Mouse (Mus musculus): ENCODE data around the gene Micall2. TPM values are rescaled to one million over a fixed set of nuclear protein-coding genes. Genes with fewer than 3 reads are reported as not detected.

Gene Micall2
- polyA plus RNA-seq, 1 experiment: 3.3 TPM

GRCm38 (mm10) chr5:139730712-139731486 lies 5.2 kb downstream of the Micall2 start:
- DNase-seq: peak; percentile 46
- 50% methylated on average over 8 of the region's 8 CpGs for WGBS

GRCm38 (mm10) chr5:139727261-139727660 lies 8.9 kb downstream of the Micall2 start:
- H3K36me3 ChIP-seq (ENCODE audit: control insufficient read depth, insufficient read depth, low read length): no peaks in the 10 kb centered on the region
- TF ChIP-seq CTCF (conservative IDR thresholded peaks at IDR 0.05; ENCODE audit: insufficient read depth, insufficient read length, low read depth, low read length) (no peak), POLR2A (IDR thresholded peaks at IDR 0.05; ENCODE audit: low read depth, low read length) (no peak)
- H3K27me3 ChIP-seq (replicated peaks; ENCODE audit: control insufficient read depth, insufficient read depth, low read length): no peaks in the 10 kb centered on the region
- H3K27ac ChIP-seq (ENCODE audit: insufficient read depth, low read depth, low read length): no peak overlapping the region
- H3K4me3 ChIP-seq (ENCODE audit: insufficient read depth, low read depth, low read length): no peak overlapping the region
- peaks cover 17% of the 10 kb centered on the region for H3K4me1 ChIP-seq (ENCODE audit: control insufficient read depth, insufficient read depth, low read length)
- DNase-seq: no peak
- 84% methylated on average over 11 of the region's 11 CpGs for WGBS

More at GRCm38 (mm10) chr5:139730712-139731486, 5.2 kb downstream of the Micall2 start:
- H3K4me1 ChIP-seq (ENCODE audit: control insufficient read depth, insufficient read depth, low read length): peaks cover 26% of the 10 kb centered on the region
- 0 out of 2 replicates have a peak overlapping the region, but pooled peaks have one; percentile 6 for H3K4me3 ChIP-seq (ENCODE audit: insufficient read depth, low read depth, low read length)
- no peak for TF ChIP-seq POLR2A (IDR thresholded peaks at IDR 0.05; ENCODE audit: low read depth, low read length)
- TF ChIP-seq CTCF (conservative IDR thresholded peaks at IDR 0.05; ENCODE audit: insufficient read depth, insufficient read length, low read depth, low read length): no peak
- H3K36me3 ChIP-seq (ENCODE audit: control insufficient read depth, insufficient read depth, low read length): no peaks in the 10 kb centered on the region
- peak overlapping the region; percentile 79; the same call in 1 of the 2 replicates for H3K27ac ChIP-seq (ENCODE audit: insufficient read depth, low read depth, low read length)
- no peaks in the 10 kb centered on the region for H3K27me3 ChIP-seq (replicated peaks; ENCODE audit: control insufficient read depth, insufficient read depth, low read length)

- Histone ChIP-seq H3K36me3 (ENCODE audit: control insufficient read depth, insufficient read depth, low read length) (no peaks in the 10 kb centered on the region), H3K27ac (ENCODE audit: insufficient read depth, low read depth, low read length) (no peak overlapping the region), H3K27me3 (replicated peaks; ENCODE audit: control insufficient read depth, insufficient read depth, low read length) (no peaks in the 10 kb centered on the region), H3K4me1 (ENCODE audit: control insufficient read depth, insufficient read depth, low read length) (peaks cover 15% of the 10 kb centered on the region), H3K4me3 (ENCODE audit: insufficient read depth, low read depth, low read length) (no peak overlapping the region)
- 76% methylated on average over 3 of the region's 3 CpGs for whole genome bisulfite sequencing
- no peak for DNase-seq
- no peak for TF ChIP-seq POLR2A (IDR thresholded peaks at IDR 0.05; ENCODE audit: low read depth, low read length)
- TF ChIP-seq CTCF (conservative IDR thresholded peaks at IDR 0.05; ENCODE audit: insufficient read depth, insufficient read length, low read depth, low read length): no peak
Measured at GRCm38 (mm10) chr5:139726186-139726585, 9.9 kb downstream of the Micall2 start.

- H3K4me1 ChIP-seq (ENCODE audit: control insufficient read depth, insufficient read depth, low read length): peaks cover 6% of the 10 kb centered on the region
- H3K27ac ChIP-seq (ENCODE audit: insufficient read depth, low read depth, low read length): peak overlapping the region; percentile 34; the same call in 1 of the 2 replicates
- WGBS: 34% methylated on average over 10 of the region's 10 CpGs
- no peaks in the 10 kb centered on the region for H3K27me3 ChIP-seq (replicated peaks; ENCODE audit: control insufficient read depth, insufficient read depth, low read length)
- TF ChIP-seq CTCF (conservative IDR thresholded peaks at IDR 0.05; ENCODE audit: insufficient read depth, insufficient read length, low read depth, low read length): no peak
- no peak for TF ChIP-seq POLR2A (IDR thresholded peaks at IDR 0.05; ENCODE audit: low read depth, low read length)
- no peak overlapping the region for H3K4me3 ChIP-seq (ENCODE audit: insufficient read depth, low read depth, low read length)
- H3K36me3 ChIP-seq (ENCODE audit: control insufficient read depth, insufficient read depth, low read length): no peaks in the 10 kb centered on the region
- DNase-seq: peak; percentile 54
Measured at GRCm38 (mm10) chr5:139724336-139725116, 11.6 kb downstream of the Micall2 start.

- 50% methylated on average over 9 of the region's 9 CpGs for WGBS
- Histone ChIP-seq H3K36me3 (ENCODE audit: control insufficient read depth, insufficient read depth, low read length) (no peaks in the 10 kb centered on the region), H3K4me1 (ENCODE audit: control insufficient read depth, insufficient read depth, low read length) (peaks cover 6% of the 10 kb centered on the region), H3K27ac (ENCODE audit: insufficient read depth, low read depth, low read length) (no peak overlapping the region), H3K4me3 (ENCODE audit: insufficient read depth, low read depth, low read length) (no peak overlapping the region), H3K27me3 (replicated peaks; ENCODE audit: control insufficient read depth, insufficient read depth, low read length) (no peaks in the 10 kb centered on the region)
- DNase-seq: peak; percentile 70
- TF ChIP-seq CTCF (conservative IDR thresholded peaks at IDR 0.05; ENCODE audit: insufficient read depth, insufficient read length, low read depth, low read length): no peak
- no peak for TF ChIP-seq POLR2A (IDR thresholded peaks at IDR 0.05; ENCODE audit: low read depth, low read length)
Measured at GRCm38 (mm10) chr5:139723113-139723512, 13.0 kb downstream of the Micall2 start.

GRCm38 (mm10) chr5:139722709-139723108 lies 13.4 kb downstream of the Micall2 start:
- no peak overlapping the region for H3K27ac ChIP-seq (ENCODE audit: insufficient read depth, low read depth, low read length)
- TF ChIP-seq CTCF (conservative IDR thresholded peaks at IDR 0.05; ENCODE audit: insufficient read depth, insufficient read length, low read depth, low read length) (no peak), POLR2A (IDR thresholded peaks at IDR 0.05; ENCODE audit: low read depth, low read length) (no peak)
- peaks cover 6% of the 10 kb centered on the region for H3K4me1 ChIP-seq (ENCODE audit: control insufficient read depth, insufficient read depth, low read length)
- no peak overlapping the region for H3K4me3 ChIP-seq (ENCODE audit: insufficient read depth, low read depth, low read length)
- no peaks in the 10 kb centered on the region for H3K27me3 ChIP-seq (replicated peaks; ENCODE audit: control insufficient read depth, insufficient read depth, low read length)
- no peak for DNase-seq
- H3K36me3 ChIP-seq (ENCODE audit: control insufficient read depth, insufficient read depth, low read length): no peaks in the 10 kb centered on the region
- WGBS: 67% methylated on average over 6 of the region's 6 CpGs

- no peak for TF ChIP-seq POLR2A (IDR thresholded peaks at IDR 0.05; ENCODE audit: low read depth, low read length)
- H3K4me3 ChIP-seq (ENCODE audit: insufficient read depth, low read depth, low read length): no peak overlapping the region
- WGBS: 81% methylated on average over 7 of the region's 7 CpGs
- peaks cover 6% of the 10 kb centered on the region; the same call in 1 of the 2 replicates for H3K4me1 ChIP-seq (ENCODE audit: control insufficient read depth, insufficient read depth, low read length)
- no peak overlapping the region for H3K27ac ChIP-seq (ENCODE audit: insufficient read depth, low read depth, low read length)
- H3K27me3 ChIP-seq (replicated peaks; ENCODE audit: control insufficient read depth, insufficient read depth, low read length): no peaks in the 10 kb centered on the region
- DNase-seq: no peak
- H3K36me3 ChIP-seq (ENCODE audit: control insufficient read depth, insufficient read depth, low read length): no peaks in the 10 kb centered on the region
Measured at GRCm38 (mm10) chr5:139718949-139719348, 17.2 kb downstream of the Micall2 start.

Data from kidney, adult 2 months (tissue).